Mouse (Mus musculus) myocyte (in vitro differentiated cells): ENCODE measurements around the gene Stk11. TPM values are rescaled to one million over a fixed set of nuclear protein-coding genes. Genes with fewer than 3 reads are reported as not detected.
"Not testable (repeated sequence)": the region's sequence is repeated elsewhere in the genome, so short reads cannot be mapped to it uniquely, and the experiment has no call there.

Source experiments
- H3K27me3 ChIP-seq: one replicate; pipeline ENCODE4 v1.6.1; 2011; ENCODE audit not compliant: control insufficient read depth, insufficient read depth, insufficient read length
- H3K36me3 ChIP-seq: one replicate; pipeline ENCODE4 v1.6.1; 2011; ENCODE audit not compliant: control insufficient read depth, insufficient read depth
- H3K4me2 ChIP-seq: one replicate; pipeline ENCODE4 v1.6.1; 2011; ENCODE audit warnings: low read depth, control low read depth
- H3K4me3 ChIP-seq: one replicate; pipeline ENCODE4 v1.5.1; 2011; ENCODE audit warnings: mild to moderate bottlenecking, control low read depth, moderate library complexity
- H3K79me2 ChIP-seq: one replicate; pipeline ENCODE4 v1.6.1; 2011; ENCODE audit not compliant: control insufficient read depth, insufficient read depth
- H3ac ChIP-seq: one replicate; pipeline ENCODE4 v1.6.1; 2011; ENCODE audit not compliant: control insufficient read depth, insufficient read length
- CEBPB ChIP-seq: IDR thresholded peaks from 2 replicates; pipeline ENCODE4 v1.6.1; 2011; ENCODE audit warnings: mild to moderate bottlenecking, moderate library complexity; ENCODE audit not compliant: poor library complexity, insufficient read depth, severe bottlenecking
- E2F4 ChIP-seq: IDR thresholded peaks from one replicate; pipeline ENCODE4 v1.6.1; 2011; ENCODE audit warnings: mild to moderate bottlenecking, control low read depth, moderate library complexity; ENCODE audit not compliant: insufficient read depth
- MAX ChIP-seq: IDR thresholded peaks from one replicate; pipeline ENCODE4 v1.6.1; 2011; ENCODE audit warnings: low read depth, mild to moderate bottlenecking, control low read depth
- MYOD1 ChIP-seq, 3 experiments: IDR thresholded peaks; one replicate each; pipeline ENCODE4 v1.6.1; 2011; ENCODE audit warnings: control low read depth in 2 of 3, low read depth in 2 of 3, mild to moderate bottlenecking in 2 of 3, moderate library complexity in 1 of 3; ENCODE audit not compliant: insufficient read length in 2 of 3, control insufficient read depth in 1 of 3
- MYOG ChIP-seq, 3 experiments: IDR thresholded peaks; one replicate each; pipeline ENCODE4 v1.6.1; 2011; ENCODE audit warnings: control low read depth in 2 of 3, low read depth in 2 of 3, mild to moderate bottlenecking in 2 of 3; ENCODE audit not compliant: insufficient read length in 2 of 3, control insufficient read depth in 1 of 3, insufficient read depth in 1 of 3
- POLR2A ChIP-seq: IDR thresholded peaks from one replicate; pipeline ENCODE4 v1.6.1; 2011; ENCODE audit warnings: low read depth, mild to moderate bottlenecking, control low read depth, moderate library complexity; ENCODE audit not compliant: insufficient read length
- POLR2AphosphoS2 ChIP-seq: IDR thresholded peaks from one replicate; pipeline ENCODE4 v1.6.1; 2011; ENCODE audit warnings: low read depth, control low read depth; ENCODE audit not compliant: insufficient read length
- REST ChIP-seq: IDR thresholded peaks from one replicate; pipeline ENCODE4 v1.6.1; 2011; ENCODE audit warnings: mild to moderate bottlenecking, control low read depth, moderate library complexity; ENCODE audit not compliant: insufficient read depth, insufficient read length
- SRF ChIP-seq: IDR thresholded peaks from one replicate; pipeline ENCODE4 v1.6.1; 2011; ENCODE audit warnings: low read depth; ENCODE audit not compliant: control insufficient read depth, insufficient read length
- TCF12 ChIP-seq: IDR thresholded peaks from one replicate; pipeline ENCODE4 v1.6.1; 2011; ENCODE audit warnings: mild to moderate bottlenecking, control low read depth; ENCODE audit not compliant: poor library complexity, insufficient read depth, severe bottlenecking
- TCF3 ChIP-seq: IDR thresholded peaks from one replicate; pipeline ENCODE4 v1.6.1; 2011; ENCODE audit warnings: low read depth, control low read depth; ENCODE audit not compliant: insufficient read length
- USF1 ChIP-seq: IDR thresholded peaks from one replicate; pipeline ENCODE4 v1.6.1; 2011; ENCODE audit warnings: low read depth, mild to moderate bottlenecking, control low read depth, moderate library complexity
- polyA plus RNA-seq: library from polyadenylated mRNA; unstranded; fragments of >200 nt; fragmentation: generic; extraction: Trizol; gene quantifications from one replicate; pipeline ENCODE4 v1.2.1, GENCODE M21; 2012; ENCODE audit warnings: missing spikeins

Gene Stk11
- polyA plus RNA-seq, 1 experiment, result 150 TPM

DNA sequence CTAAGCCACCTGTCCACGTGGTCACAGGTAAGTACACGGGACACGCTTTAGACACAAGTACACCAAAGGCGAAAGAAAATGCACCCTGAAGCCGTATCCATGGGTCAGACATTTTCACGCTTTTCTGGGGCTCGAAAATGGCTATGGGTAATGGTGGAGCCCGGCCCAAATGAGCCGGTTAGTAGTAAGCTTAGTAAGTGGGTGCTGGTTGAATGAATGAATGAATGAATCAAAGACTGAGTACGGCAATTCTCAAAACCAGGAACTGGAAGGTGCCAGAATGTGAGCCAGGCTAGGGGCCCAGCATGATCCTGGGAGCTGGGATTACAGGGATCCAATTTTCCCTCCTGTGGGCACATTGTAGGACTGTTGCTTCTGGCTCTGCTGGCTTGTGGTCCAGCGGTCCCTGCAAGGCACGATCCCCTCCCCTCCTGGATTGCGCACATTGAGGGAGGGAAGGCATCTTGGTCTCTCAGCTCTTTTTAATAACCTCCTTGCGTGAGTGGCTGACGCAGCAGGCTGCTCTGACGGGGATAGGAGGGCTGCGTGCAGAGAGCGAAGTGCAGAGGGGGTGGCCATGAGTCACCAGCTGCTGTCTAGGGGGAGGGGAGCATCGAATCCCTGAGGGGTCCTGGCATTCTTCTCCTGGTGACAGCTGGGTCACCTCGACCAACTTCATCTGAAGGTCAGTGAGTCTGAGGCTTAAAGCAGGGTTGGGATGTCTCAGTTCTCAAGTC lies 50.0 kb downstream of the Stk11 start, which contains the start of gene Cirbp:
TSS of gene Cirbp (plus strand) at position 594 of the 737 bp plus-strand sequence.
- H3ac ChIP-seq, result peak within 1 kb of the TSS; percentile 8
- peak within 1 kb of the TSS; percentile 58 for H3K4me3 ChIP-seq
- TF ChIP-seq MAX, result no peak
- TF ChIP-seq USF1, result no peak
- TF ChIP-seq REST, result no peak
- peak in 2 of 3 experiments; percentile 84 to 95 for TF ChIP-seq MYOG (IDR thresholded peaks at IDR 0.05; ENCODE audit: control insufficient read depth in 1 of 3, insufficient read depth in 1 of 3, insufficient read length in 2 of 3, low read depth in 2 of 3)
- peak; percentile 36 for TF ChIP-seq TCF3
- peak; percentile 39 for TF ChIP-seq POLR2A
- no peak for TF ChIP-seq SRF
- TF ChIP-seq E2F4, result peak; percentile 1
- TF ChIP-seq POLR2AphosphoS2, result no peak
- TF ChIP-seq CEBPB, result no peak
- peak in 2 of 3 experiments; percentile 79 to 95 for TF ChIP-seq MYOD1 (IDR thresholded peaks at IDR 0.05; ENCODE audit: control insufficient read depth in 1 of 3, insufficient read length in 2 of 3, low read depth in 2 of 3)
- peak; percentile 65 for TF ChIP-seq TCF12
- peaks cover 20% of the 10 kb centered on the region for H3K79me2 ChIP-seq
- H3K36me3 ChIP-seq, result no peaks in the 10 kb centered on the region
- H3K27me3 ChIP-seq, result no peaks in the 10 kb centered on the region
- H3K4me2 ChIP-seq, result peak within 1 kb of the TSS; percentile 100

DNA sequence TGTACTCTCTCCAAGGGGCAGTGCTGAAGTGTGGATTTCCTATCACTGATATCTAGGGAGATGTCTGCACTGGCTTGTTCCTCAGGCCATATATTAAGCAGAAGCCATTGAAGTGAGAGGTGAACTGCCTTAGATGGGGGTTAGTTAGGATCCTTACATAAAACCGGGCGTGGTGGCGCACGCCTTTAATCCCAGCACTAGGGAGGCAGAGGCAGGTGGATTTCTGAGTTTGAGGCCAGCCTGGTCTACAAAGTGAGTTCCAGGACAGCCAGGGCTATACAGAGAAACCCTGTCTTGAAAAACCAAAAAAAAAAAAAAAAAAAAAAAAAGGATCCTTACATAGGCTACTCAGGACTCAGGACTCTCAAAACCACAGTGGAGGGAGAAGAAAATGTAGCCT lies 50.5 kb downstream of the Stk11 start:
- H3K36me3 ChIP-seq, H3K27me3 ChIP-seq, H3ac ChIP-seq: not testable (repeated sequence)
- H3K4me2 ChIP-seq, result peak overlapping the region; percentile 100
- peak overlapping the region; percentile 58 for H3K4me3 ChIP-seq
- peaks cover 20% of the 10 kb centered on the region for H3K79me2 ChIP-seq

- Histone ChIP-seq H3ac (peak overlapping the region; percentile 63), H3K36me3 (peaks cover 6% of the 10 kb centered on the region), H3K4me3 (peak overlapping the region; percentile 58), H3K79me2 (peaks cover 20% of the 10 kb centered on the region), H3K4me2 (peak overlapping the region; percentile 100), H3K27me3 (no peaks in the 10 kb centered on the region)
- TF ChIP-seq E2F4, result no peak
- TF ChIP-seq SRF, result peak; percentile 80
- peak; percentile 99 for TF ChIP-seq POLR2A
- no peak for TF ChIP-seq MAX
- TF ChIP-seq TCF12, result no peak
- peak; percentile 24 for TF ChIP-seq REST
- TF ChIP-seq USF1, result no peak
- peak in 1 of 3 experiments; percentile 46 for TF ChIP-seq MYOG (IDR thresholded peaks at IDR 0.05; ENCODE audit: control insufficient read depth in 1 of 3, insufficient read depth in 1 of 3, insufficient read length in 2 of 3, low read depth in 2 of 3)
- no peak for TF ChIP-seq CEBPB
- TF ChIP-seq MYOD1 (IDR thresholded peaks at IDR 0.05; ENCODE audit: control insufficient read depth in 1 of 3, insufficient read length in 2 of 3, low read depth in 2 of 3), result peak in 1 of 3 experiments; percentile 40
- no peak for TF ChIP-seq TCF3
- TF ChIP-seq POLR2AphosphoS2, result peak; percentile 99
Measured at GRCm38 (mm10) chr10:80167460-80168037, 51.9 kb downstream of the Stk11 start.

GRCm38 (mm10) chr10:80168038-80168661 lies 52.5 kb downstream of the Stk11 start:
- Histone ChIP-seq H3K4me3 (peak overlapping the region; percentile 58), H3K4me2 (peak overlapping the region; percentile 90), H3K79me2 (peaks cover 20% of the 10 kb centered on the region), H3ac (peak overlapping the region; percentile 63), H3K27me3 (no peaks in the 10 kb centered on the region), H3K36me3 (peaks cover 6% of the 10 kb centered on the region)
- TF ChIP-seq POLR2AphosphoS2 (peak; percentile 42), E2F4 (no peak), POLR2A (peak; percentile 60)

DNA sequence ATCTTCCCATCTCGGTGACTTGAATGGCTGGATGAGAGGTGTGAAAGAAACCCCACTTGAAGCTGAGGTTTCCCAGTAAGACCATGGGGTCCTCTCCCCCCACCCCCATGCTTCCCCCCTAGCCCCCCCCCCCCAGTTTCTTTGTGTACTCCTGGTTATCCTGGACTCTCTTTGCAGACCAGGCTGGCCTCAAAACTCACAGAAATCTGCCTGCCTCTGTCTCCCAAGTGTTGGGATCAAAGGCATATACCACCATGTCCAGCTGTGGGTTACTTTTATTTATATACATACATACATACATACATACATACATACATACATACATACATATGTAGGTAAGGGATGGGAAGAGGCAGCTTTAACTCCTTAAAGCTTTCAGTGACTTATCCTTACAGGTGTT lies 53.5 kb downstream of the Stk11 start:
- Histone ChIP-seq H3K27me3 (no peaks in the 10 kb centered on the region), H3K79me2 (peaks cover 20% of the 10 kb centered on the region), H3K4me2 (peak overlapping the region; percentile 90), H3K4me3 (peak overlapping the region; percentile 58), H3K36me3 (peaks cover 6% of the 10 kb centered on the region), H3ac (no peak overlapping the region)
- no peak for TF ChIP-seq TCF3
- TF ChIP-seq TCF12, result no peak
- TF ChIP-seq MAX, result no peak
- no peak for TF ChIP-seq MYOD1 (IDR thresholded peaks at IDR 0.05; ENCODE audit: control insufficient read depth in 1 of 3, insufficient read length in 2 of 3, low read depth in 2 of 3)
- TF ChIP-seq USF1, result no peak
- no peak for TF ChIP-seq POLR2A
- no peak for TF ChIP-seq SRF
- no peak for TF ChIP-seq MYOG (IDR thresholded peaks at IDR 0.05; ENCODE audit: control insufficient read depth in 1 of 3, insufficient read depth in 1 of 3, insufficient read length in 2 of 3, low read depth in 2 of 3)
- no peak for TF ChIP-seq REST
- no peak for TF ChIP-seq CEBPB
- TF ChIP-seq POLR2AphosphoS2, result no peak
- TF ChIP-seq E2F4, result no peak
